Mouse (Mus musculus) left cerebral cortex, adult 2 months (tissue): ENCODE measurements at regions not wholly inside any gene's neighbourhood (a gene's known extent, or its start where the extent isn't known, plus 50 kb on each side); places are given as distances from the start of the nearest gene placed in this dataset.

Experiments used
- DNase-seq, 2 experiments: peaks; one replicate each; pipeline ENCODE4 v3.0.0; 2021 to 2022; ENCODE audit warnings: low spot score in 2 of 2, mixed read lengths in 1 of 2; ENCODE audit errors: extremely low spot score in 1 of 2
- H3K27ac ChIP-seq: fragments of 200-600 bp; 2 replicates; pipeline ENCODE4 v1.8.1; 2022
- H3K4me3 ChIP-seq: fragments of 200-600 bp; 2 replicates; pipeline ENCODE4 v1.8.1; 2022
- CTCF ChIP-seq: fragments of 200-600 bp; IDR thresholded peaks from 2 replicates; pipeline ENCODE4 v1.8.1; 2022; ENCODE audit warnings: antibody characterized with exemption, mild to moderate bottlenecking, moderate library complexity
- intact Hi-C: fragments of 180-260 bp; cut with DNase I; formaldehyde crosslinking; loops from one replicate; pipeline ENCODE4 v1.15.1; 2025

DNA sequence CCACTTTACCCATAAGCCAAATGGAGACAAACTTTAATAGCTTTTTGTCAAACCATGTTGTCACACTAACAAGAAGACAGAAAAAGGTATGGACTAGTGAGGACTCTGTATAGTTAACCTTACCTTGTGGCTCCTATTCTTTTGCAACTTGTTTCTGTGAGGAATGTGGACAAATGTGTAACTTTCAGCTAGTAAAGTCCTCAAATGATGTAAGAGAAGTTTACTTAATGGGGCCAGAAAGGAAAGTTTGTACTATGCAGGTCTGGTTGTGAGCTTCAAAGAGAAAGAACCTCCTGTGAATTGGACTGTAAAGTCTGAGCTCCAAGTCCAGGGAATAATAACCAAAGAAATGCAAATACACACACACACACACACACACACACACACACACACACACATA is 356.7 kb upstream of the Atxn7l3b start:
- no peak for TF ChIP-seq CTCF
- Histone ChIP-seq H3K4me3 (no peak overlapping the region), H3K27ac (no peak overlapping the region)
- intact Hi-C loops: no loop called here
- no peak for DNase-seq

DNA sequence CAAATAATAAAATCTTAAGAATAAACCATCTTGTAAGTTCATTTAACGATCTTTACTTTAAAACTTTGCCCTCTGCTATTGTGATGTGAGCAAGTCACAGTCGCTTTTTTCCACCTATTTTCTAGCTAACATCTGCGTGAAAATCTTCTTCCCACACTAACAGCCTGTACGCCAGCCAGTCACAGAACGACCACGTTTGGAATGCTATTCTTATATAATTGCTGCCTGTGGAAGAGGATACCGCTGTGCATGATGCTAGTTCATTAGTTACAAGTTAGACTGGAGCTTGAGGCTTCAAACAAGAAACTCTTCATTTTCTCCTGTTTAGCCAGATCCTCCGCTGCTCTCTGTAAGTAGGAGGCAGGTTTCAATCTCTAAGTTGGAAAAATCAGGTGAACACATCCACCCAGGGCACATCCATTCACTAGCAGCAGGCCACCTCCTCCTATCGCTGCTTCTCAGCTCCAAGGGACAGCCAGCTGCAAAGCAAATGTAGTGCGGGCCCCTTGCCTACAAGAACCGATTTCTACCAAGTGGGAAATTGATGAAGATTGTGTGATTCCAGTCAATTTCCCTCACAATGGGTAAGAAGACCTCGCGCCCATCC is 312.1 kb upstream of the Atxn7l3b start:
- H3K4me3 ChIP-seq: no peak overlapping the region
- H3K27ac ChIP-seq: no peak overlapping the region
- intact Hi-C loops: no loop called here
- no peak for TF ChIP-seq CTCF
- DNase-seq: peak; percentile 12 to 18
